9 mouse cellular contexts compared by ENCODE assay signal in genomic region chr17:11972550-11972949, GRCm38 (mm10).
DNase-seq lines count a peak whose midpoint lies in the region; ATAC-seq and TF ChIP-seq lines count a peak whose summit lies in the region.
"Had no signal": no experiment of that assay in that cellular context is flagged by ENCODE, and none has a peak within 500 bp of the region (broad histone marks: within the 10 kb centered on the region; RNA-seq: fewer than 3 reads in every experiment).

No protein-coding gene starts in this region.

- no peak for DNase-seq in kidney, postnatal 36 days
- DNase-seq in NIH3T3 (ENCODE audit: low read depth): peak; percentile 47
- no peak for DNase-seq in intestine, embryonic 14.5 days (ENCODE audit: low spot score)
- no peak for DNase-seq in adrenal gland, adult 18-20 months (ENCODE audit: low spot score in 2 of 2)
- no peak for DNase-seq in gastrocnemius, adult 18-20 months (ENCODE audit: low spot score)

- WGBS in kidney, embryonic 15.5 days: 4% methylated on average over 9 of the region's 9 CpGs
- WGBS in embryonic facial prominence, embryonic 12.5 days: 9% methylated on average over 9 of the region's 9 CpGs
- 5% methylated on average over 9 of the region's 9 CpGs for WGBS in intestine, embryonic 14.5 days
- WGBS in olfactory bulb, adult 2 months: 2% methylated on average over 9 of the region's 9 CpGs

- no peak for ATAC-seq in kidney, embryonic 15.5 days (replicated peaks; ENCODE audit: low FRiP score)
- no peak for ATAC-seq in embryonic facial prominence, embryonic 12.5 days (ENCODE audit: insufficient number of reproducible peaks, insufficient read depth, low FRiP score, low TSS enrichment)
- ATAC-seq in intestine, embryonic 14.5 days (replicated peaks; ENCODE audit: low FRiP score, low TSS enrichment, low read depth): no peak

- no peaks in the 10 kb centered on the region for H3K36me3 ChIP-seq in kidney, embryonic 15.5 days
- H3K36me3 ChIP-seq in embryonic facial prominence, embryonic 12.5 days: no peaks in the 10 kb centered on the region
- H3K36me3 ChIP-seq in intestine, embryonic 14.5 days (ENCODE audit: control insufficient read depth, insufficient read depth, low read length): no peaks in the 10 kb centered on the region
- H3K36me3 ChIP-seq: liver, embryonic 15.5 days had no signal

- H3K4me1 ChIP-seq in kidney, embryonic 15.5 days: peaks cover 21% of the 10 kb centered on the region
- H3K4me1 ChIP-seq in embryonic facial prominence, embryonic 12.5 days: peaks cover 6% of the 10 kb centered on the region; the same call in 1 of the 2 replicates
- H3K4me1 ChIP-seq in intestine, embryonic 14.5 days (replicated peaks; ENCODE audit: control insufficient read depth, insufficient read depth, low read length): peaks cover 4% of the 10 kb centered on the region; the same call in 1 of the 2 replicates
- peaks cover 8% of the 10 kb centered on the region for H3K4me1 ChIP-seq in olfactory bulb, adult 2 months (ENCODE audit: control insufficient read depth, insufficient read depth, low read length)
- H3K4me1 ChIP-seq: liver, embryonic 15.5 days had no signal

- H3K27ac ChIP-seq in kidney, embryonic 15.5 days: no peak overlapping the region
- no peak overlapping the region for H3K27ac ChIP-seq in embryonic facial prominence, embryonic 12.5 days
- H3K27ac ChIP-seq in intestine, embryonic 14.5 days (ENCODE audit: low read depth): no peak overlapping the region
- peak overlapping the region; percentile 71 for H3K27ac ChIP-seq in olfactory bulb, adult 2 months (ENCODE audit: insufficient read depth, low read depth, low read length)
- H3K27ac ChIP-seq: liver, embryonic 15.5 days had no signal

- H3K9me3 ChIP-seq in kidney, embryonic 15.5 days (replicated peaks): no peaks in the 10 kb centered on the region
- H3K9me3 ChIP-seq in embryonic facial prominence, embryonic 12.5 days: no peaks in the 10 kb centered on the region
- no peaks in the 10 kb centered on the region for H3K9me3 ChIP-seq in intestine, embryonic 14.5 days (ENCODE audit: control insufficient read depth, low read length)
- H3K9me3 ChIP-seq: liver, embryonic 15.5 days had no signal

- TF ChIP-seq POLR2A in olfactory bulb, adult 2 months (IDR thresholded peaks at IDR 0.05; ENCODE audit: insufficient read depth, low read depth, low read length): no peak

- H3K27me3 ChIP-seq in kidney, embryonic 15.5 days: peaks cover 14% of the 10 kb centered on the region
- H3K27me3 ChIP-seq in embryonic facial prominence, embryonic 12.5 days: peaks cover 11% of the 10 kb centered on the region; the same call in 1 of the 2 replicates
- H3K27me3 ChIP-seq in intestine, embryonic 14.5 days (replicated peaks; ENCODE audit: control insufficient read depth, insufficient read depth, low read length): no peaks in the 10 kb centered on the region

- no peak overlapping the region; the same call in 1 of the 2 replicates for H3K4me3 ChIP-seq in kidney, embryonic 15.5 days (replicated peaks)
- H3K4me3 ChIP-seq in embryonic facial prominence, embryonic 12.5 days: no peak overlapping the region
- no peak overlapping the region for H3K4me3 ChIP-seq in intestine, embryonic 14.5 days (ENCODE audit: low read depth, low read length)
- no peak overlapping the region for H3K4me3 ChIP-seq in olfactory bulb, adult 2 months (ENCODE audit: insufficient read depth, low read depth, low read length)
- H3K4me3 ChIP-seq: liver, embryonic 15.5 days had no signal

- TF ChIP-seq CTCF in olfactory bulb, adult 2 months (IDR thresholded peaks at IDR 0.05; ENCODE audit: insufficient read depth, low read depth, low read length): no peak

- H3K9ac ChIP-seq in kidney, embryonic 15.5 days: no peak overlapping the region
- H3K9ac ChIP-seq in embryonic facial prominence, embryonic 12.5 days: no peak overlapping the region
- H3K9ac ChIP-seq in intestine, embryonic 14.5 days (ENCODE audit: low read length): no peak overlapping the region
- H3K9ac ChIP-seq: liver, embryonic 15.5 days had no signal

- peak overlapping the region; percentile 54 for H3K4me2 ChIP-seq in kidney, embryonic 15.5 days
- peak overlapping the region; percentile 39 for H3K4me2 ChIP-seq in embryonic facial prominence, embryonic 12.5 days (replicated peaks)
- peak overlapping the region; percentile 43 for H3K4me2 ChIP-seq in intestine, embryonic 14.5 days (ENCODE audit: low read length)
- H3K4me2 ChIP-seq: liver, embryonic 15.5 days had no signal
